14 mouse cellular contexts compared by ENCODE assay signal in the genomic region with DNA sequence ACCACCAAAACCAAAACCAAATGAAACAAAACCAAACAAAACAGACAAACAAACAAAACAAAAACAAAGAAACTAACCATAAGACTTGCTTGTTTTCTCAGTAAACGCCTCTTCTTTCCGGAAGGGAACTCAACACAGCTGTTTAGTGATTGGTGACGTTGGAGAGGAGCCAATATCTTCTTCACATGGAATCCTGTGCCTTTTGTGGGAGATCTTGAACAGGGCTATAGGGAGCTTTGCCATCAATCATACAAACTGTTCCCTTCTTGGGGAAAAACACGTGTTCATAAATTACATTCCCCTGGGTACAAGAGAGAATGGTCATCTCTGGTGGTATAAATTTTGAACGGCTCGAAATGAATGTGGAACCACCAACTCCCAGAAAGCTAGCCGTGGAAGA.
"Had no signal": no experiment of that assay in that cellular context is flagged by ENCODE, and none has a peak within 500 bp of the region (broad histone marks: within the 10 kb centered on the region; RNA-seq: fewer than 3 reads in every experiment).

No protein-coding gene starts in this region.

- H3K4me3 ChIP-seq: left cerebral cortex, adult 2 months; liver, embryonic 13.5 days; midbrain, embryonic 10.5 days; neural tube, embryonic 13.5 days had no signal

- H3K4me2 ChIP-seq: liver, embryonic 13.5 days; neural tube, embryonic 13.5 days had no signal

- H3K9me3 ChIP-seq: liver, embryonic 13.5 days; midbrain, embryonic 10.5 days; neural tube, embryonic 13.5 days had no signal

- H3K36me3 ChIP-seq: liver, embryonic 13.5 days; midbrain, embryonic 10.5 days; neural tube, embryonic 13.5 days had no signal

- H3K9ac ChIP-seq: liver, embryonic 13.5 days; neural tube, embryonic 13.5 days had no signal

- DNase-seq: kidney, adult 2 months; kidney, postnatal 10 days; kidney, postnatal 36 days; layer of hippocampus, postnatal 36 days; liver, embryonic 13.5 days; lung, adult 2 months; lung, postnatal 10 days; midbrain, embryonic 14.5 days; thymus, adult 18-20 months; thymus, postnatal 36 days had no signal

- H3K27me3 ChIP-seq: liver, embryonic 13.5 days; neural tube, embryonic 13.5 days had no signal

- H3K4me1 ChIP-seq: liver, embryonic 13.5 days had no signal

- H3K27ac ChIP-seq: left cerebral cortex, adult 2 months; liver, embryonic 13.5 days; macrophage; midbrain, embryonic 10.5 days; neural tube, embryonic 13.5 days had no signal
